Mouse (Mus musculus) intestine, postnatal 0 days (tissue): ENCODE measurements around the gene Abcb5. TPM values are rescaled to one million over a fixed set of nuclear protein-coding genes. Genes with fewer than 3 reads are reported as not detected.
"Not testable (repeated sequence)": the region's sequence is repeated elsewhere in the genome, so short reads cannot be mapped to it uniquely, and the experiment has no call there.

Experiments used
- ATAC-seq: fragments of 200-750 bp; cut with Nextera tagmentation; 2 replicates; pipeline ENCODE4 v1.8.0; 2017; ENCODE audit warnings: mild to moderate bottlenecking, moderate TSS enrichment, moderate library complexity
- H3K27ac ChIP-seq: fragments of 300-500 bp; sonication (generic); 2 replicates; pipeline ENCODE4 v1.5.1; 2014; ENCODE audit warnings: mild to moderate bottlenecking, low read depth, low read length, moderate library complexity
- H3K27me3 ChIP-seq: fragments of 300-500 bp; sonication (generic); replicated peaks from 2 replicates; pipeline ENCODE4 v1.6.1; 2014; ENCODE audit warnings: low read length, mixed read lengths; ENCODE audit not compliant: control insufficient read depth, insufficient read depth
- H3K36me3 ChIP-seq: fragments of 300-500 bp; sonication (generic); 2 replicates; pipeline ENCODE4 v1.6.1; 2014; ENCODE audit warnings: mild to moderate bottlenecking, moderate library complexity; ENCODE audit not compliant: control insufficient read depth, insufficient read depth
- H3K4me1 ChIP-seq: fragments of 300-500 bp; sonication (generic); replicated peaks from 2 replicates; pipeline ENCODE4 v1.6.1; 2014; ENCODE audit warnings: antibody characterized with exemption, low read length, mixed read lengths; ENCODE audit not compliant: control insufficient read depth, insufficient read depth
- H3K4me2 ChIP-seq: fragments of 300-500 bp; sonication (generic); replicated peaks from 2 replicates; pipeline ENCODE4 v1.6.1; 2014; ENCODE audit warnings: low read depth, mild to moderate bottlenecking, moderate library complexity
- H3K4me3 ChIP-seq: fragments of 300-500 bp; sonication (generic); 2 replicates; pipeline ENCODE4 v1.5.1; 2014; ENCODE audit warnings: low read depth, low read length
- H3K9ac ChIP-seq: fragments of 300-500 bp; sonication (generic); 2 replicates; pipeline ENCODE4 v1.6.1; 2014; ENCODE audit warnings: mild to moderate bottlenecking, low read depth, low read length
- H3K9me3 ChIP-seq: fragments of 300-500 bp; sonication (generic); 2 replicates; pipeline ENCODE4 v1.6.1; 2016; ENCODE audit warnings: mixed run types; ENCODE audit not compliant: control insufficient read depth
- CTCF ChIP-seq: sonication (generic); IDR thresholded peaks from 2 replicates; pipeline ENCODE4 v1.5.1; 2016; ENCODE audit warnings: low read depth, mild to moderate bottlenecking, control low read depth, antibody characterized with exemption, moderate library complexity
- WGBS: fragments of 180-500 bp; shearing (Covaris S2); extraction: QIAGEN DNeasy Blood & Tissue Kit; methylation state at CpG from one replicate; pipeline ENCODE4 v1.1.7; 2014; 5-methylcytosine and 5-hydroxymethylcytosine counted together
- polyA plus RNA-seq: library from polyadenylated mRNA; unstranded; fragments of >200 nt; fragmentation: Nextera tagmentation; extraction: Ambion mirVana; gene quantifications from 2 replicates; pipeline ENCODE4 v1.2.1, GENCODE M21; 2015

The Abcb5 gene
- polyA plus RNA-seq, 1 experiment from 2014 or later, result not detected

DNA sequence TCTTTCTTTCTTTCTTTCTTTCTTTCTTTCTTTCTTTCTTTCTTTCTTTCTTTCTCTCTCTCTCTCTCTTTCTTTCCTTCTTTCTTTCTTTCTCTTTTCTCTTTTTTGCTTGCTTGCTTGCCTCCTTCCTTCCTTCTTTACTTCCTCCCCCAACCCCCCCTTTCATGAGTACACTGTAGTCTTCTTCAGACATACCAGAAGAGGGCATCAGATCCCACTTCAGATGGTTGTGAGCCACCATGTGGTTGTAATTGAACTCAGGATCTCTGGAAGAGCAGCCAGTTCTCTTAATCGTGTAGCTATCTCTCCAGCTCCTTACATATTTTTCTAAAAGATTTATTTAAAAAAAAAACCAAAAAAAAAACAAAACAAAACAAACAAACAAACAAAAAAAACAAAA lies 42.3 kb downstream of the Abcb5 start:
- TF ChIP-seq CTCF, result peak; percentile 19; the same call in 1 of the 2 replicates
- not testable (repeated sequence) for H3K36me3 ChIP-seq, H3K4me3 ChIP-seq, H3K4me1 ChIP-seq, H3K9me3 ChIP-seq, H3K9ac ChIP-seq, H3K27ac ChIP-seq, ATAC-seq, H3K4me2 ChIP-seq, H3K27me3 ChIP-seq
- WGBS, result 50% methylated on average over 1 of the region's 1 CpGs

- H3K27ac ChIP-seq, result no peak overlapping the region
- H3K36me3 ChIP-seq, result no peaks in the 10 kb centered on the region
- H3K4me3 ChIP-seq, result no peak overlapping the region
- H3K9me3 ChIP-seq, result no peaks in the 10 kb centered on the region
- no peak overlapping the region for H3K9ac ChIP-seq
- H3K4me2 ChIP-seq, result no peak overlapping the region
- TF ChIP-seq CTCF, result no peak
- no peaks in the 10 kb centered on the region for H3K4me1 ChIP-seq
- ATAC-seq, result no peak
- no peaks in the 10 kb centered on the region for H3K27me3 ChIP-seq
- 69% methylated on average over 1 of the region's 1 CpGs for WGBS
Observed at GRCm38 (mm10) chr12:118917771-118918170, 48.5 kb downstream of the Abcb5 start.

- H3K9me3 ChIP-seq, result no peaks in the 10 kb centered on the region
- no peak overlapping the region for H3K27ac ChIP-seq
- no peak overlapping the region for H3K4me3 ChIP-seq
- H3K9ac ChIP-seq, result no peak overlapping the region
- no peaks in the 10 kb centered on the region for H3K4me1 ChIP-seq
- no peaks in the 10 kb centered on the region for H3K27me3 ChIP-seq
- WGBS, result 72% methylated on average over 2 of the region's 2 CpGs
- H3K36me3 ChIP-seq, result no peaks in the 10 kb centered on the region
- TF ChIP-seq CTCF, result no peak
- no peak for ATAC-seq
- H3K4me2 ChIP-seq, result no peak overlapping the region
Observed at GRCm38 (mm10) chr12:118910360-118910759, 55.9 kb downstream of the Abcb5 start.

GRCm38 (mm10) chr12:118902249-118902648 lies 64.0 kb downstream of the Abcb5 start:
- Histone ChIP-seq H3K9ac (no peak overlapping the region), H3K4me1 (no peaks in the 10 kb centered on the region), H3K9me3 (no peaks in the 10 kb centered on the region), H3K27ac (no peak overlapping the region), H3K36me3 (no peaks in the 10 kb centered on the region), H3K4me2 (no peak overlapping the region), H3K27me3 (no peaks in the 10 kb centered on the region), H3K4me3 (no peak overlapping the region)
- WGBS, result 54% methylated on average over 5 of the region's 5 CpGs
- no peak for TF ChIP-seq CTCF
- no peak for ATAC-seq

DNA sequence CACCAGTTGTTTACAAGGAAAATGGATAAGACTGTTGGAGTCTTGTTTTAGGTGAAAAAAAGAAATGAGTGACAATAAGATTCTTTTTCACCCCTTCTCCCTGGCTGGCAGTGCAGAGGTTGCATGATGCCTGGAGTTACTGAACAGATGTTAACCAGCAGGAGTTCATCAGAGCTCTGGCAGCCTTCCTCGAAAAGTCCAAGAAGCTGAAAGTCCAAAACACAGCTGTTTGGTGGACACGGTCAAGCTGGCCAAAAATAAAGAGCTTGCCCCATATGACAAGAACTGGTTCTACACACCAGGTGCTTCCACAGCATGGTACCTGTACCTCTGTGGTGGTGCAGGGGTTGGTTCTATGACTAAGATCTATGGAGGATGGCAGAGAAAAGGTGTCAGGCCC lies 78.3 kb downstream of the Abcb5 start:
- Histone ChIP-seq H3K36me3 (no peaks in the 10 kb centered on the region), H3K9ac (no peak overlapping the region), H3K27ac (no peak overlapping the region), H3K4me1 (no peaks in the 10 kb centered on the region), H3K4me2 (no peak overlapping the region), H3K9me3 (no peaks in the 10 kb centered on the region), H3K4me3 (no peak overlapping the region), H3K27me3 (no peaks in the 10 kb centered on the region)
- no peak for ATAC-seq
- TF ChIP-seq CTCF, result no peak
- 62% methylated on average over 2 of the region's 2 CpGs for WGBS

- no peaks in the 10 kb centered on the region for H3K27me3 ChIP-seq
- H3K36me3 ChIP-seq, result no peaks in the 10 kb centered on the region
- H3K9ac ChIP-seq, result no peak overlapping the region
- no peak overlapping the region for H3K4me3 ChIP-seq
- H3K27ac ChIP-seq, result no peak overlapping the region
- no peak overlapping the region for H3K4me2 ChIP-seq
- no peak for TF ChIP-seq CTCF
- no peaks in the 10 kb centered on the region for H3K9me3 ChIP-seq
- ATAC-seq, result no peak
- no peaks in the 10 kb centered on the region for H3K4me1 ChIP-seq
Observed at GRCm38 (mm10) chr12:118882790-118883189, 83.4 kb downstream of the Abcb5 start.

DNA sequence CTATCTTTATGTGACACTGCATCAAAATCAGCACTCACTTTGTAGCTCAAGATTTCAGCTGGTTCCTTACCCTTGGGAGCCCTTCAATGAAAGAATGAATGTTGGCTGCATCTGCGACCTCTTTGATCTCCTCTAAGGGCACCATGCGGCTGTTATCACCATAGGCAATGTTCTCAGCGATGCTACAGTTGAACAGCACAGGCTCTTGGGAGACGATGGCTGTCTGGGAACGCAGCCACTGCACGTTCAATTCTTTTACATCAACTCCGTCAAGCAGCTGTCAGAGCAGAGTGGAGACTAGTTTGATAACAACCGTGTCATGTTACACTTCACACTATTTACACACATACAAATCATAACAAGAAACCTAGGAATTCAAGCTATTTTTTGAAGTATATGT lies 93.5 kb downstream of the Abcb5 start:
- H3K4me3 ChIP-seq, result no peak overlapping the region
- H3K27me3 ChIP-seq, result no peaks in the 10 kb centered on the region
- no peaks in the 10 kb centered on the region for H3K9me3 ChIP-seq
- TF ChIP-seq CTCF, result no peak
- no peak overlapping the region for H3K4me2 ChIP-seq
- H3K4me1 ChIP-seq, result no peaks in the 10 kb centered on the region
- no peak overlapping the region for H3K9ac ChIP-seq
- 70% methylated on average over 8 of the region's 8 CpGs for WGBS
- no peak for ATAC-seq
- no peak overlapping the region for H3K27ac ChIP-seq
- no peaks in the 10 kb centered on the region for H3K36me3 ChIP-seq
